Comparison of ENCODE assay signal across 15 mouse cellular contexts in the genomic region with DNA sequence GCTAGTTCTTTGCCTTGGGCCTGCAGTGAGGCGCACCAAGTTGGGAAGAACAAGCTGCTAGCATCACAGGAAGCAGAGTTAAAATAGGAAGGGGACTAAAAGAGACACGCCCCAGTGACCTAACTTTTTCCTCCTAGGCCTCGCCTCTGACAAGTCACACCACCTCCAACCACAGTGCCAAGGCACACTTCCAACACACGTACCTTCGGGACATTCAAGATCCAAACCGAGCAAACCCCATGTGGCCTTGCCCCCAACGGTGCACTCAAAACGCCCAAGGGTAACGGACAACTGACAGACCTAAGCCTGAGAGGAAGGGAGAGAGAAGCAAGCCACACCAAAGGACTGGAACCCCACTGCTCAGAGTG. TPM values are rescaled to one million over a fixed set of nuclear protein-coding genes. Genes with fewer than 3 reads are reported as not detected.
DNase-seq lines count a peak whose midpoint lies in the region; ATAC-seq and TF ChIP-seq lines count a peak whose summit lies in the region.
"Had no signal": no experiment of that assay in that cellular context is flagged by ENCODE, and none has a peak within 500 bp of the region (broad histone marks: within the 10 kb centered on the region; RNA-seq: fewer than 3 reads in every experiment).

No protein-coding gene starts in this region.

- H3K36me3 ChIP-seq in hindbrain, embryonic 10.5 days: peaks cover 2% of the 10 kb centered on the region; the same call in 1 of the 2 replicates
- no peaks in the 10 kb centered on the region for H3K36me3 ChIP-seq in hindbrain, embryonic 16.5 days (ENCODE audit: control insufficient read depth, insufficient read depth, low read length)
- no peaks in the 10 kb centered on the region for H3K36me3 ChIP-seq in testis, adult 2 months (ENCODE audit: control insufficient read depth, insufficient read depth, low read length)
- H3K36me3 ChIP-seq in stomach, postnatal 0 days (ENCODE audit: control insufficient read depth, insufficient read depth, low read length): no peaks in the 10 kb centered on the region
- H3K36me3 ChIP-seq: embryonic facial prominence, embryonic 15.5 days; hindbrain, embryonic 15.5 days had no signal

- no peak for TF ChIP-seq EP300 in stomach, postnatal 0 days (optimal IDR thresholded peaks at IDR 0.05)

- DNase-seq in hindbrain, embryonic 10.5 days (ENCODE audit: low spot score): no peak
- no peak for DNase-seq in testis, postnatal 14 days (ENCODE audit: low spot score)
- DNase-seq in kidney, postnatal 25 days: peak; percentile 36 to 61
- no peak for DNase-seq in stomach, postnatal 0 days (ENCODE audit: low spot score)
- DNase-seq in frontal cortex, postnatal 10 days (ENCODE audit: low spot score in 2 of 2): no peak
- DNase-seq: layer of hippocampus, adult 9-11 months; retina, postnatal 1 day; thymus, adult 2 months had no signal

- no peak overlapping the region for H3K9ac ChIP-seq in hindbrain, embryonic 16.5 days (ENCODE audit: low read depth, low read length)
- H3K9ac ChIP-seq in stomach, postnatal 0 days (ENCODE audit: low read length): no peak overlapping the region
- H3K9ac ChIP-seq: embryonic facial prominence, embryonic 15.5 days; forebrain, embryonic 13.5 days; hindbrain, embryonic 15.5 days; liver, embryonic 14.5 days had no signal

- H3K27me3 ChIP-seq in hindbrain, embryonic 10.5 days (ENCODE audit: insufficient read depth, poor library complexity, severe bottlenecking): no peaks in the 10 kb centered on the region
- H3K27me3 ChIP-seq in hindbrain, embryonic 16.5 days (replicated peaks; ENCODE audit: control insufficient read depth, insufficient read depth, low read length): no peaks in the 10 kb centered on the region
- H3K27me3 ChIP-seq in testis, adult 2 months (ENCODE audit: control insufficient read depth, insufficient read depth, low read length): no peaks in the 10 kb centered on the region
- H3K27me3 ChIP-seq in stomach, postnatal 0 days (ENCODE audit: control insufficient read depth, insufficient read depth, low read length): no peaks in the 10 kb centered on the region
- H3K27me3 ChIP-seq: embryonic facial prominence, embryonic 15.5 days; forebrain, embryonic 13.5 days; hindbrain, embryonic 15.5 days had no signal

- peaks cover 18% of the 10 kb centered on the region for H3K4me1 ChIP-seq in hindbrain, embryonic 10.5 days (replicated peaks)
- H3K4me1 ChIP-seq in hindbrain, embryonic 16.5 days (ENCODE audit: control insufficient read depth, insufficient read depth, low read depth, low read length): no peaks in the 10 kb centered on the region; the same call in 1 of the 2 replicates
- H3K4me1 ChIP-seq in testis, adult 2 months (ENCODE audit: control insufficient read depth, insufficient read depth, low read length): no peaks in the 10 kb centered on the region; the same call in none of the 2 replicates
- peaks cover 7% of the 10 kb centered on the region for H3K4me1 ChIP-seq in stomach, postnatal 0 days (replicated peaks; ENCODE audit: control insufficient read depth, insufficient read depth)

- H3K27ac ChIP-seq in hindbrain, embryonic 10.5 days: peak overlapping the region; percentile 2; the same call in 1 of the 2 replicates
- H3K27ac ChIP-seq in hindbrain, embryonic 16.5 days (ENCODE audit: low read depth, low read length): no peak overlapping the region
- peak overlapping the region; percentile 21; the same call in 1 of the 2 replicates for H3K27ac ChIP-seq in testis, adult 2 months (ENCODE audit: control insufficient read depth, insufficient read depth, low read depth, low read length)
- peak overlapping the region; percentile 83 for H3K27ac ChIP-seq in stomach, postnatal 0 days (replicated peaks)
- H3K27ac ChIP-seq: embryonic facial prominence, embryonic 15.5 days; forebrain, embryonic 13.5 days; hindbrain, embryonic 15.5 days; liver, embryonic 14.5 days had no signal

- no peak for TF ChIP-seq POLR2A in testis, adult 2 months (IDR thresholded peaks at IDR 0.05; ENCODE audit: control insufficient read depth, low read depth, low read length)

- 93% methylated on average over 9 of the region's 9 CpGs for WGBS in hindbrain, embryonic 10.5 days
- WGBS in hindbrain, embryonic 16.5 days: 91% methylated on average over 9 of the region's 9 CpGs
- WGBS in stomach, postnatal 0 days: 71% methylated on average over 9 of the region's 9 CpGs

- TF ChIP-seq CTCF in testis, adult 2 months (IDR thresholded peaks at IDR 0.05; ENCODE audit: control insufficient read depth, insufficient read depth, insufficient replicate concordance, low read depth, low read length): no peak
- no peak for TF ChIP-seq CTCF in stomach, postnatal 0 days (IDR thresholded peaks at IDR 0.05; ENCODE audit: low read depth)

- ATAC-seq in hindbrain, embryonic 16.5 days: no peak
- ATAC-seq in stomach, postnatal 0 days (ENCODE audit: low FRiP score, low TSS enrichment): no peak
- no peak for ATAC-seq in frontal cortex, adult (ENCODE audit: low TSS enrichment)
- ATAC-seq: forebrain, embryonic 13.5 days had no signal

- peaks cover 6% of the 10 kb centered on the region; the same call in 1 of the 2 replicates for H3K9me3 ChIP-seq in hindbrain, embryonic 10.5 days
- H3K9me3 ChIP-seq in hindbrain, embryonic 16.5 days (ENCODE audit: control insufficient read depth, low read length): no peaks in the 10 kb centered on the region
- H3K9me3 ChIP-seq in stomach, postnatal 0 days (ENCODE audit: control insufficient read depth, low read length): no peaks in the 10 kb centered on the region
- H3K9me3 ChIP-seq: embryonic facial prominence, embryonic 15.5 days; forebrain, embryonic 13.5 days; hindbrain, embryonic 15.5 days had no signal

- H3K4me3 ChIP-seq in hindbrain, embryonic 10.5 days: no peak overlapping the region
- H3K4me3 ChIP-seq in hindbrain, embryonic 16.5 days (ENCODE audit: low read length): no peak overlapping the region
- H3K4me3 ChIP-seq in testis, adult 2 months (ENCODE audit: control insufficient read depth, low read depth, low read length): no peak overlapping the region
- no peak overlapping the region for H3K4me3 ChIP-seq in stomach, postnatal 0 days (ENCODE audit: low read depth, low read length)
- H3K4me3 ChIP-seq: embryonic facial prominence, embryonic 15.5 days; forebrain, embryonic 13.5 days; hindbrain, embryonic 15.5 days had no signal

- H3K4me2 ChIP-seq in hindbrain, embryonic 16.5 days (ENCODE audit: low read length): no peak overlapping the region
- no peak overlapping the region for H3K4me2 ChIP-seq in stomach, postnatal 0 days (replicated peaks; ENCODE audit: low read depth)
- H3K4me2 ChIP-seq: embryonic facial prominence, embryonic 15.5 days; forebrain, embryonic 13.5 days; hindbrain, embryonic 15.5 days had no signal

RNA-seq across cellular contexts. Expression of a gene that starts 53.7 kb away (rescaled TPM):
- 11.4 and 14.3 TPM in 2 replicates for polyA plus RNA-seq in hindbrain, embryonic 10.5 days (2016; fragmentation: Nextera tagmentation; extraction: Ambion mirVana)
- polyA plus RNA-seq in hindbrain, embryonic 16.5 days (2015; fragmentation: Nextera tagmentation; extraction: Ambion mirVana): 26.4 and 27.1 TPM in 2 replicates
- polyA plus RNA-seq in testis, adult 2 months (2012; rRNA removed): 8.9 and 9.6 TPM in 2 replicates
- 11.4 and 13.6 TPM in 2 replicates for polyA plus RNA-seq in stomach, postnatal 0 days (2015; fragmentation: Nextera tagmentation; extraction: Ambion mirVana)

Comparison
In these comparisons a context has a peak if more than half of its experiments do, and no peak if none do; other contexts are left out.
1. DNase-seq: peak in kidney, postnatal 25 days (2 of 2); none in hindbrain, embryonic 10.5 days (single experiment), testis, postnatal 14 days (single experiment), stomach, postnatal 0 days (single experiment) and frontal cortex, postnatal 10 days (0 of 2).